Mouse (Mus musculus): ENCODE measurements around the gene Zfp141. TPM values are rescaled to one million over a fixed set of nuclear protein-coding genes. Genes with fewer than 3 reads are reported as not detected.
"Not testable (repeated sequence)": the region's sequence is repeated elsewhere in the genome, so short reads cannot be mapped to it uniquely, and the experiment has no call there.

The Zfp141 gene
- polyA plus RNA-seq (2012; rRNA removed): 3.8 and 4.2 TPM in 2 replicates

GRCm38 (mm10) chr7:42505588-42505987, at the start of gene Zfp141:
Gene Zfp141, minus strand, starts transcription at chr7:42505740.
- H3K4me1 ChIP-seq (ENCODE audit: control insufficient read depth, insufficient read depth, insufficient read length); H3K36me3 ChIP-seq (ENCODE audit: control insufficient read depth, insufficient read depth, low read length); H3K27me3 ChIP-seq (ENCODE audit: control insufficient read depth, insufficient read depth, low read length): not testable (repeated sequence)
- under 1% methylated on average over 18 of the region's 18 CpGs for WGBS
- DNase-seq (ENCODE audit: low read depth in 1 of 2, low spot score in 2 of 2): peak; percentile 68 to 70
- H3K4me3 ChIP-seq (ENCODE audit: extremely low read depth, insufficient read depth, insufficient read length): peak within 1 kb of the TSS; percentile 78
- peak within 1 kb of the TSS; percentile 54 for H3K27ac ChIP-seq (ENCODE audit: insufficient read depth, low read length)

GRCm38 (mm10) chr7:42551766-42552165, 46.2 kb upstream of the Zfp141 start:
- no peaks in the 10 kb centered on the region for H3K4me1 ChIP-seq (ENCODE audit: control insufficient read depth, insufficient read depth, insufficient read length)
- no peak overlapping the region for H3K27ac ChIP-seq (ENCODE audit: insufficient read depth, low read length)
- no peak for DNase-seq (ENCODE audit: low read depth in 1 of 2, low spot score in 2 of 2)
- no peaks in the 10 kb centered on the region for H3K27me3 ChIP-seq (ENCODE audit: control insufficient read depth, insufficient read depth, low read length)
- TF ChIP-seq CTCF (IDR thresholded peaks at IDR 0.05; ENCODE audit: extremely low read depth, insufficient read depth, insufficient read length, insufficient replicate concordance): no peak
- no peak for TF ChIP-seq POLR2A (IDR thresholded peaks at IDR 0.05; ENCODE audit: low read depth, low read length)
- WGBS: 74% methylated on average over 3 of the region's 3 CpGs
- H3K36me3 ChIP-seq (ENCODE audit: control insufficient read depth, insufficient read depth, low read length): no peaks in the 10 kb centered on the region
- no peak overlapping the region for H3K4me3 ChIP-seq (ENCODE audit: extremely low read depth, insufficient read depth, insufficient read length)

GRCm38 (mm10) chr7:42505186-42505585, 354 bp downstream of the Zfp141 start:
- Histone ChIP-seq H3K36me3 (ENCODE audit: control insufficient read depth, insufficient read depth, low read length) (0 out of 2 replicates have a peak, but pooled peaks cover 2% of the 10 kb centered on the region), H3K4me1 (ENCODE audit: control insufficient read depth, insufficient read depth, insufficient read length) (peaks cover 3% of the 10 kb centered on the region; the same call in 1 of the 2 replicates), H3K27me3 (ENCODE audit: control insufficient read depth, insufficient read depth, low read length) (no peaks in the 10 kb centered on the region), H3K27ac (ENCODE audit: insufficient read depth, low read length) (peak overlapping the region; percentile 54), H3K4me3 (ENCODE audit: extremely low read depth, insufficient read depth, insufficient read length) (peak overlapping the region; percentile 78)
- under 1% methylated on average over 20 of the region's 20 CpGs for WGBS
- DNase-seq (ENCODE audit: low read depth in 1 of 2, low spot score in 2 of 2): no peak
- TF ChIP-seq CTCF (IDR thresholded peaks at IDR 0.05; ENCODE audit: extremely low read depth, insufficient read depth, insufficient read length, insufficient replicate concordance) (no peak), POLR2A (IDR thresholded peaks at IDR 0.05; ENCODE audit: low read depth, low read length) (no peak)

GRCm38 (mm10) chr7:42498248-42498647, 7.3 kb downstream of the Zfp141 start:
- no peak overlapping the region for H3K27ac ChIP-seq (ENCODE audit: insufficient read depth, low read length)
- H3K36me3 ChIP-seq (ENCODE audit: control insufficient read depth, insufficient read depth, low read length): peaks cover 2% of the 10 kb centered on the region; the same call in 1 of the 2 replicates
- H3K27me3 ChIP-seq (ENCODE audit: control insufficient read depth, insufficient read depth, low read length): no peaks in the 10 kb centered on the region
- DNase-seq (ENCODE audit: low read depth in 1 of 2, low spot score in 2 of 2): no peak
- 93% methylated on average over 5 of the region's 5 CpGs for WGBS
- H3K4me1 ChIP-seq (ENCODE audit: control insufficient read depth, insufficient read depth, insufficient read length): no peaks in the 10 kb centered on the region
- no peak for TF ChIP-seq POLR2A (IDR thresholded peaks at IDR 0.05; ENCODE audit: low read depth, low read length)
- TF ChIP-seq CTCF (IDR thresholded peaks at IDR 0.05; ENCODE audit: extremely low read depth, insufficient read depth, insufficient read length, insufficient replicate concordance): no peak
- no peak overlapping the region for H3K4me3 ChIP-seq (ENCODE audit: extremely low read depth, insufficient read depth, insufficient read length)

GRCm38 (mm10) chr7:42497356-42497755, 8.2 kb downstream of the Zfp141 start:
- Histone ChIP-seq H3K27ac (ENCODE audit: insufficient read depth, low read length) (no peak overlapping the region), H3K36me3 (ENCODE audit: control insufficient read depth, insufficient read depth, low read length) (peaks cover 2% of the 10 kb centered on the region; the same call in 1 of the 2 replicates), H3K4me3 (ENCODE audit: extremely low read depth, insufficient read depth, insufficient read length) (no peak overlapping the region), H3K4me1 (ENCODE audit: control insufficient read depth, insufficient read depth, insufficient read length) (no peaks in the 10 kb centered on the region), H3K27me3 (ENCODE audit: control insufficient read depth, insufficient read depth, low read length) (no peaks in the 10 kb centered on the region)
- TF ChIP-seq CTCF (IDR thresholded peaks at IDR 0.05; ENCODE audit: extremely low read depth, insufficient read depth, insufficient read length, insufficient replicate concordance) (no peak), POLR2A (IDR thresholded peaks at IDR 0.05; ENCODE audit: low read depth, low read length) (no peak)
- no peak for DNase-seq (ENCODE audit: low read depth in 1 of 2, low spot score in 2 of 2)
- WGBS: 97% methylated on average over 9 of the region's 9 CpGs

- H3K4me3 ChIP-seq (ENCODE audit: extremely low read depth, insufficient read depth, insufficient read length): no peak overlapping the region
- peaks cover 2% of the 10 kb centered on the region; the same call in 1 of the 2 replicates for H3K36me3 ChIP-seq (ENCODE audit: control insufficient read depth, insufficient read depth, low read length)
- no peaks in the 10 kb centered on the region for H3K4me1 ChIP-seq (ENCODE audit: control insufficient read depth, insufficient read depth, insufficient read length)
- no peaks in the 10 kb centered on the region for H3K27me3 ChIP-seq (ENCODE audit: control insufficient read depth, insufficient read depth, low read length)
- WGBS: 59% methylated on average over 1 of the region's 1 CpGs
- DNase-seq (ENCODE audit: low read depth in 1 of 2, low spot score in 2 of 2): no peak
- no peak overlapping the region for H3K27ac ChIP-seq (ENCODE audit: insufficient read depth, low read length)
- no peak for TF ChIP-seq POLR2A (IDR thresholded peaks at IDR 0.05; ENCODE audit: low read depth, low read length)
- TF ChIP-seq CTCF (IDR thresholded peaks at IDR 0.05; ENCODE audit: extremely low read depth, insufficient read depth, insufficient read length, insufficient replicate concordance): no peak
Measured at GRCm38 (mm10) chr7:42496202-42496601, 9.3 kb downstream of the Zfp141 start.

- peak in 1 of 2 experiments; percentile 2 for DNase-seq (ENCODE audit: low read depth in 1 of 2, low spot score in 2 of 2)
- Histone ChIP-seq H3K4me3 (ENCODE audit: extremely low read depth, insufficient read depth, insufficient read length) (no peak overlapping the region), H3K36me3 (ENCODE audit: control insufficient read depth, insufficient read depth, low read length) (peaks cover 8% of the 10 kb centered on the region), H3K27ac (ENCODE audit: insufficient read depth, low read length) (no peak overlapping the region), H3K4me1 (ENCODE audit: control insufficient read depth, insufficient read depth, insufficient read length) (peaks cover 3% of the 10 kb centered on the region; the same call in 1 of the 2 replicates), H3K27me3 (ENCODE audit: control insufficient read depth, insufficient read depth, low read length) (no peaks in the 10 kb centered on the region)
- 13% methylated on average over 5 of the region's 5 CpGs for WGBS
- TF ChIP-seq POLR2A (IDR thresholded peaks at IDR 0.05; ENCODE audit: low read depth, low read length): no peak
- no peak for TF ChIP-seq CTCF (IDR thresholded peaks at IDR 0.05; ENCODE audit: extremely low read depth, insufficient read depth, insufficient read length, insufficient replicate concordance)
Measured at GRCm38 (mm10) chr7:42490859-42491258, 14.7 kb downstream of the Zfp141 start.
